Mouse (Mus musculus) forebrain, postnatal 0 days (tissue): ENCODE data around the gene Acsl1. TPM values are rescaled to one million over a fixed set of nuclear protein-coding genes. Genes with fewer than 3 reads are reported as not detected.

Experiments
- ATAC-seq: fragments of 200-750 bp; cut with Nextera tagmentation; 2 replicates; pipeline ENCODE4 v1.8.0; 2017; ENCODE audit warnings: mild to moderate bottlenecking, moderate library complexity
- DNase-seq: peaks from one replicate; pipeline ENCODE4 v3.0.0-alpha.2; 2015
- H3K27ac ChIP-seq: fragments of 300-500 bp; sonication (generic); 2 replicates; pipeline ENCODE4 v1.5.1; 2014; ENCODE audit warnings: low read depth, mild to moderate bottlenecking, antibody characterized with exemption, low read length, moderate library complexity, mixed read lengths
- H3K27me3 ChIP-seq: fragments of 300-500 bp; sonication (generic); 2 replicates; pipeline ENCODE4 v1.6.1; 2014; ENCODE audit warnings: mild to moderate bottlenecking, low read length, mixed read lengths; ENCODE audit not compliant: insufficient read depth
- H3K36me3 ChIP-seq: fragments of 300-500 bp; sonication (generic); 2 replicates; pipeline ENCODE4 v1.6.1; 2014; ENCODE audit warnings: mild to moderate bottlenecking, moderate library complexity; ENCODE audit not compliant: insufficient read depth
- H3K4me1 ChIP-seq: fragments of 300-500 bp; sonication (generic); 2 replicates; pipeline ENCODE4 v1.6.1; 2014; ENCODE audit warnings: antibody characterized with exemption; ENCODE audit not compliant: insufficient read depth
- H3K4me2 ChIP-seq: fragments of 300-500 bp; sonication (generic); 2 replicates; pipeline ENCODE4 v1.6.1; 2014; ENCODE audit warnings: low read depth, mild to moderate bottlenecking, moderate library complexity
- H3K4me3 ChIP-seq: fragments of 300-500 bp; sonication (generic); 2 replicates; pipeline ENCODE4 v1.5.1; 2014; ENCODE audit warnings: low read depth, low read length, mixed read lengths
- H3K9ac ChIP-seq: fragments of 300-500 bp; sonication (generic); 2 replicates; pipeline ENCODE4 v1.6.1; 2014; ENCODE audit warnings: mild to moderate bottlenecking
- H3K9me3 ChIP-seq: fragments of 300-500 bp; sonication (generic); 2 replicates; pipeline ENCODE4 v1.6.1; 2016; ENCODE audit warnings: low read length
- CTCF ChIP-seq: sonication (generic); IDR thresholded peaks from 2 replicates; pipeline ENCODE4 v1.5.1; 2016; ENCODE audit warnings: antibody characterized with exemption, control low read depth, low read depth
- WGBS: fragments of 180-500 bp; shearing (Covaris S2); extraction: QIAGEN DNeasy Blood & Tissue Kit; methylation state at CpG from one replicate; pipeline ENCODE4 v1.1.7; 2014; 5-methylcytosine and 5-hydroxymethylcytosine counted together
- polyA plus RNA-seq: library from polyadenylated mRNA; unstranded; fragments of >200 nt; fragmentation: Nextera tagmentation; extraction: Ambion mirVana; gene quantifications from 2 replicates; pipeline ENCODE4 v1.2.1, GENCODE M21; 2015
- total RNA-seq: library from RNA; depleted of rRNA; stranded (reverse); fragments of >200 nt; gene quantifications from 2 replicates; pipeline ENCODE4 v1.2.3, GENCODE M21; 2014

The Acsl1 gene
- total and polyA plus RNA-seq, 2 experiments from 2014 or later = 26.2 to 44.2 TPM

DNA sequence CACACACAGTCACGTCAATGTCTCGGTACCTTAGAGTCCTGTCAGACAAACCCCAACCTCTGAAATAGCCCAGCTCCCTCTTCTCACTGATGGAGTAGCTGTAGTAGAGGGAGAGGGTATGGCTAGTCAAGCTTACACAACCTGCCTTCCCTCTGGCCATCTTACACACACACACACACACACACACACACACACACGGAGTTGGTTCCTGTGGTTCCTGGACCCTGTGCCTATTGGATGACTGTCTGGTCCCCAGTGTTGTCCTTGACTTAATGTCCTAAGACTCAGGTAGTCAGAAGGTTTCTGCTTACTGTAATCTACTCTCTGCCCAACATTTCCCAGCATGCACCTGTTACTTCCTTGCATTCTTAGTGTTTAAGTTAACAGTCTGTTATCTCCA, 5.1 kb downstream of the Acsl1 start:
- 91% methylated on average over 3 of the region's 3 CpGs for WGBS
- Histone ChIP-seq H3K27me3 (no peaks in the 10 kb centered on the region), H3K4me1 (peaks cover 3% of the 10 kb centered on the region; the same call in 1 of the 2 replicates), H3K4me3 (no peak overlapping the region), H3K36me3 (no peaks in the 10 kb centered on the region), H3K27ac (no peak overlapping the region), H3K4me2 (no peak overlapping the region), H3K9ac (no peak overlapping the region), H3K9me3 (no peaks in the 10 kb centered on the region)
- no peak for ATAC-seq
- TF ChIP-seq CTCF = no peak
- no peak for DNase-seq

DNA sequence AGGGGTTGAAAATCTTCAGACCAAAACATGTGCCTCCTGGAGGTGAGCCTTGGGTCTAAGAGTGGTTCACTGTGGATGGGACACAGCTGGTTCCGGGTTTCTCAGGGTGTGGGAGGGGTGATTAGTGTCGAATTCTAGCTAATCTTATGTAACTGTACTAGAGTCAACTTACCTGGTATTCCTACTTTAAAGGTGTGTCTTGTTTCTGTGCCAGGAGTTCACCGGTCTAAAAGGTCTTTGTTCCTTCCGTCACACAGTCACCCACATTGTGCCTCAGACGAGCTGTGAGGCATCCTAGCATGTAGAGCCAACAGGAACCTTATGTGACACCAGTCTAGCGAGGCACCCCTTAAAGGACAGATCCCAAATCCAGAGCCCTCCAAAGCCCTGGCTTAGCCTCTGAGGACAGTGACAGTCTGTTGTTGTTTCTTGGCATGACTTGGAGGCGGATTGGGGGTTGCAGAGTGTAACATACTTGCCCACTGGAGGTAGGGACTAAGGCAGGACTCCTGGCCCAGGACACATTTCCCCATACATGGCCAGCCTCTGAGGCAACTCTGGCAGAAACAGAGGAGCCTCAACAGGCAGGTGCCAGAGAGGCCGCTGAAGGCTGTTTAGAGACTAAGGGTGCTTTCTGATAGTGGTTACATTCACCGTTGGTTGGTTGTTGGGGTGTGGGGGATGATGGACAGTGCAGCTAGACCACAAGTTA, 7.1 kb downstream of the Acsl1 start:
- Histone ChIP-seq H3K27me3 (no peaks in the 10 kb centered on the region), H3K27ac (no peak overlapping the region), H3K36me3 (no peaks in the 10 kb centered on the region), H3K4me2 (no peak overlapping the region), H3K4me3 (no peak overlapping the region), H3K4me1 (no peaks in the 10 kb centered on the region), H3K9me3 (no peaks in the 10 kb centered on the region), H3K9ac (no peak overlapping the region)
- WGBS = 87% methylated on average over 9 of the region's 9 CpGs
- no peak for TF ChIP-seq CTCF
- DNase-seq (no peak), ATAC-seq (no peak)

DNA sequence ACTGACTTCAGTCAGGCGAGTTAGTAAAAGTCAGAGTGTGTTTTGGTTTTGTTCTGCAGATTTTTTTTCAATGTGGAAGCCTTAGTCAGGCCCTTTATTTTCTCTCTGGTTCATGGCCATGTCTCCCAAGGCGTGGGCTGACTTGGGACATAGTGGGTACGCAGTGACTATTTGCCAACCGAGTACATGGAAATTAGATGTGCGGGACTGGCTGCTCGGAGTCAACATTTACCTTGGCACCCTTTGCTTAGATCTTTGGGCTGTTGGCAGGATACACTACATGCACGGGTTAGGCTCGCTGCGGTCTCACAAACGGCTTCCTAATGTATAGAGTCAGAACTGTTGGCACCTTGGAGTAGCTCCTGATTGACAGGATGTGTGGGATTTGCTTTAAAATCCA, 7.9 kb downstream of the Acsl1 start:
- DNase-seq (no peak), ATAC-seq (no peak)
- Histone ChIP-seq H3K4me2 (no peak overlapping the region), H3K27ac (no peak overlapping the region), H3K9ac (no peak overlapping the region), H3K9me3 (no peaks in the 10 kb centered on the region), H3K36me3 (no peaks in the 10 kb centered on the region), H3K4me3 (no peak overlapping the region), H3K4me1 (no peaks in the 10 kb centered on the region), H3K27me3 (no peaks in the 10 kb centered on the region)
- 84% methylated on average over 10 of the region's 10 CpGs for WGBS
- no peak for TF ChIP-seq CTCF

DNA sequence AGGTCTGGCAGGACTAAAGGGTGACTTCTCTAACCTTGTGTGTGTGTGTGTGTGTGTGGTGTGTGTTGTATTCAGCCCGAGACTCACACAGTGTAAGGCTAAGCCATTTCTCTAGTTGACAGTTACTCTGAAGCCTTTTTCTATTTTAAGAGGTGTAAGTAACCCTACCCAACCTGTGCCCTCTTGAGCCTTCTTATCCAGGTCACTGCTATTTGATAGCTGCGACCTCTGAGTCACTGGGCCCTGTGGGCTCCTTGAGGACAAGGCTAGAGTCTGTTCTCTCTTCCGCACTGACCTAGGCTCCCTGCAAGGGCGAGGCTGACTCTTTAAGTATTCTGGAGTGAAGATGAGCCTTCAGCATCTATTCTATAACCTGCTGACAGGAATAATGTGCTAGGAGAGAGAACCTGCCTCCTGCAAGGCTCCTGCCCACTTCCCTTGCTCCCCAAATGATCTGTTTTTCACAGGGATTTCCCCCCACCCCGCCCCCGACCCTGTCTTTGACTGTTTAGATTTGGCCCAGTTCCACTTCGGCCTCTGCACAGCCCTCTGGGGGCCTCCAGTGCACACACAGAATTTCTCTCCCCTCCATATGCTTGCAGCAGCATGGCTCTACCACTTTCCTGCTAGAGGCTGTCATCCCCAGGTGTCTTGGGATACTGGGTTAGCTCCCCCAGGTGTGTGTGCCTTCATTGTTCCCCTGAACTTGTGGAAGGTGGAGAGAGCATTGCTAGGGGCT, 9.1 kb downstream of the Acsl1 start:
- 66% methylated on average over 7 of the region's 7 CpGs for WGBS
- H3K36me3 ChIP-seq = no peaks in the 10 kb centered on the region
- DNase-seq (no peak), ATAC-seq (no peak)
- no peak overlapping the region for H3K4me2 ChIP-seq
- no peak overlapping the region for H3K27ac ChIP-seq
- no peaks in the 10 kb centered on the region for H3K27me3 ChIP-seq
- H3K4me3 ChIP-seq = no peak overlapping the region
- no peak for TF ChIP-seq CTCF
- no peaks in the 10 kb centered on the region for H3K9me3 ChIP-seq
- no peaks in the 10 kb centered on the region for H3K4me1 ChIP-seq
- H3K9ac ChIP-seq = no peak overlapping the region

DNA sequence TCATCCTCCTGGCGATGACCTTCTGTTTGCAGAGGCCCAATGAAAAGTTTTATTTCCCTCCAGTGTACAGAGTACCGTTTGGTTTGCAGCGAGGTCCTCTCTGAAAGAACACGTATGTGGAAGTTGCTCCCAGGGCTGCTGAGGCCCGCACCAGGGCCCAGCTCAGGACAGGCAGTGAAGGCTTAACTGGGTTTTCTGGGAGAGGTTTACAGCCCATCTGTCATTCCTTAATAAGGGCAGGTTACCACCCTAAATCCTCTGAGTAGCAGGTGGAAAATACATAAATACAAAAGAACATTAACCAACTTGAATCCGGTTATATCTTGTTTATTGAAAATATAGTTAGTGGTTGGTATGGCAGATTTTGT, 9.7 kb downstream of the Acsl1 start:
- ATAC-seq = no peak
- Histone ChIP-seq H3K27ac (no peak overlapping the region), H3K4me2 (no peak overlapping the region), H3K9me3 (no peaks in the 10 kb centered on the region), H3K36me3 (no peaks in the 10 kb centered on the region), H3K9ac (no peak overlapping the region), H3K4me3 (no peak overlapping the region), H3K27me3 (no peaks in the 10 kb centered on the region), H3K4me1 (no peaks in the 10 kb centered on the region)
- TF ChIP-seq CTCF = no peak
- DNase-seq = no peak
- WGBS = 69% methylated on average over 6 of the region's 6 CpGs

DNA sequence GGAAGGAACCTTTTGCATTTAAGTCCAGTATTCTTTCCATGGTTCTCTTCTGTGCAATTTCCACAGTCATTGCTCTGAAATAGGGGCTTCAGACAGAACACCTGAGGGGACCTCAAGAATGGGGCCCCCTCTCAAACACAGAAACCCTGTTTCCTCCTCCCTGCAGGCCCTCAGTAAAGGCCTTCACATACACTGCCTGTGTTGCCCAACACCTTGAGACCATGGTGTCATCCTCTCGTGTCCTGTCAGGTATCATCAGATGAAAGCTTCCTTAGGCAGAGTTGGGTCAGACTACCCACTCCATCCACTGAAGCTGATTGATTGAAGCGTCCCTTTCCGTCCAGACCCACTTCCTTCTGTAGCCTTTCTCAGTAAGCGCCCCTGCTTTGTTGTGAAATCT, 11.9 kb downstream of the Acsl1 start:
- H3K27ac ChIP-seq = no peak overlapping the region
- 88% methylated on average over 4 of the region's 4 CpGs for WGBS
- no peaks in the 10 kb centered on the region for H3K27me3 ChIP-seq
- DNase-seq = no peak
- H3K4me1 ChIP-seq = no peaks in the 10 kb centered on the region
- no peak overlapping the region for H3K9ac ChIP-seq
- H3K36me3 ChIP-seq = no peaks in the 10 kb centered on the region
- no peak overlapping the region for H3K4me2 ChIP-seq
- no peak overlapping the region for H3K4me3 ChIP-seq
- no peak for ATAC-seq
- no peaks in the 10 kb centered on the region for H3K9me3 ChIP-seq
- TF ChIP-seq CTCF = no peak

DNA sequence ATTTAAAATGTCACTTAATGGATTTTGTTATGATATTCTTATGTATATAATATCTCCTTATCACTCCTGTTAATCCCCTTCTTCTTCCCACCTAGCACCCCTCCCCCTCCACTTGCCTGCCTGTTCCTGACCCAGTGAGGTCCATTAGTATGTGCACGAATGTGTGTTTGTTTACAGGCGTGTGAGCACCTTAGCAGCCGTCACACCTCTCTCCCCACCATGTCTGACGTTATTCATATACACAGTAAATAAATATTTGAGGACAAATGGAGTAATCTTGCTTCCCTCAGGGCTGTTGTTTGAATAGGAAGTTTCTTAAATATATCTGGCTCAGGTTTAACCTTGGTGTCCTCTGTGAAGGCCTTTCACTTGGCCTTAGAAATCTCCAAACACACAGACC, 12.4 kb downstream of the Acsl1 start:
- no peaks in the 10 kb centered on the region for H3K27me3 ChIP-seq
- no peak for ATAC-seq
- no peak overlapping the region for H3K27ac ChIP-seq
- no peak overlapping the region for H3K4me3 ChIP-seq
- no peak for TF ChIP-seq CTCF
- H3K4me2 ChIP-seq = no peak overlapping the region
- no peak overlapping the region for H3K9ac ChIP-seq
- H3K9me3 ChIP-seq = no peaks in the 10 kb centered on the region
- no peaks in the 10 kb centered on the region for H3K36me3 ChIP-seq
- DNase-seq = no peak
- WGBS = 81% methylated on average over 4 of the region's 4 CpGs
- no peaks in the 10 kb centered on the region for H3K4me1 ChIP-seq
